Mouse (Mus musculus) liver, adult 2 months (tissue): ENCODE measurements at regions not wholly inside any gene's neighbourhood (a gene's known extent, or its start where the extent isn't known, plus 50 kb on each side); places are given as distances from the start of the nearest gene placed in this dataset.

Source experiments
- CTCF ChIP-seq: fragments of 200-500 bp; IDR thresholded peaks from 2 replicates; pipeline ENCODE4 v1.5.1; 2011; ENCODE audit warnings: low read depth, low read length, control low read depth
- POLR2A ChIP-seq: fragments of 200-500 bp; IDR thresholded peaks from 2 replicates; pipeline ENCODE4 v1.6.1; 2011; ENCODE audit warnings: low read length, control low read depth; ENCODE audit not compliant: insufficient read depth; ENCODE audit errors: extremely low read depth

DNA sequence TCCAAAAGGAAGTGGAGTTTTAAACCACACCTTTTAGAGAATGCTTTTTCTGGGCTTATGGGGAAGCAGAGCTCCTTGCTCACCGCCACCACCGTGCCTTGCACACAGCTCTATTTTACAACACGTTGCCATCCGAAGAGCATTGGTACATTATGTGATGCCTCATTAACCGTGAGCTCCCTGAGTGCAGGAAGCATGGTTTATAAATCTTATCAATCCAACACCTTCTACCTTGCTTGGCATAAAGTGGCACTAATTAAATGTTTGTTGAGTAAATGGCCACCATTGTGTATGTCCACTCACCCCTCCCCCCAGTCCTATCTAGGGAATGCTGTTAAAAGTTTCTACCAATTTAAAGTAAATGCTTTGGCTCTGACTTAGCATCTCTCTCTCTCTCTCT lies 206.6 kb downstream of the Grb14 start:
- no peak for TF ChIP-seq CTCF
- TF ChIP-seq POLR2A, result no peak
